Mouse (Mus musculus) myocyte (in vitro differentiated cells): ENCODE measurements around the gene Tnnc2.

Source experiments
- CEBPB ChIP-seq: IDR thresholded peaks from 2 replicates; pipeline ENCODE4 v1.6.1; 2011; ENCODE audit warnings: mild to moderate bottlenecking, moderate library complexity; ENCODE audit not compliant: poor library complexity, insufficient read depth, severe bottlenecking
- E2F4 ChIP-seq: IDR thresholded peaks from one replicate; pipeline ENCODE4 v1.6.1; 2011; ENCODE audit warnings: mild to moderate bottlenecking, control low read depth, moderate library complexity; ENCODE audit not compliant: insufficient read depth
- POLR2A ChIP-seq: IDR thresholded peaks from one replicate; pipeline ENCODE4 v1.6.1; 2011; ENCODE audit warnings: low read depth, mild to moderate bottlenecking, control low read depth, moderate library complexity; ENCODE audit not compliant: insufficient read length
- USF1 ChIP-seq: IDR thresholded peaks from one replicate; pipeline ENCODE4 v1.6.1; 2011; ENCODE audit warnings: low read depth, mild to moderate bottlenecking, control low read depth, moderate library complexity

DNA sequence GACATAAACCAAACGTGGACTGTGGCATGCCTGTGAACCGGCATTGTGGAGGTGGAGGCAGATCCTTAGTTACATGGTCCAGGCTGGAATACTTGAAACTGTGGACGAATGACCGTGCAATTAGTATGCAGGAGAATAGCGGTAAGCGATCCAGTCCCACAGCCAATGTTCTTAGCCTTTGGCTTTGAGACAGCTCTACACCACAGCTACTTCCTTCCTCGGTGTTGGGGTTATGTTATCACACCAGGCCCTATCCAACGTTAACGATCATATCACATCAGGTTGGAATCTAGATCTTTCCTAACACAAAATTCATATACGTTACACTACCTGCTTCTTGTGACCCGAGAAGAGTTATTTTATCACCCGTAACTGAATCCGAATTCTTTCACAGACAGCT lies 34.8 kb downstream of the Tnnc2 start:
- no peak for TF ChIP-seq USF1
- no peak for TF ChIP-seq CEBPB
- TF ChIP-seq POLR2A = no peak
- TF ChIP-seq E2F4 = no peak
